Mouse (Mus musculus): ENCODE measurements around the gene Ptpn14. TPM values are rescaled to one million over a fixed set of nuclear protein-coding genes. Genes with fewer than 3 reads are reported as not detected.

The Ptpn14 gene
- polyA plus RNA-seq, 1 experiment, result 13.6 TPM

DNA sequence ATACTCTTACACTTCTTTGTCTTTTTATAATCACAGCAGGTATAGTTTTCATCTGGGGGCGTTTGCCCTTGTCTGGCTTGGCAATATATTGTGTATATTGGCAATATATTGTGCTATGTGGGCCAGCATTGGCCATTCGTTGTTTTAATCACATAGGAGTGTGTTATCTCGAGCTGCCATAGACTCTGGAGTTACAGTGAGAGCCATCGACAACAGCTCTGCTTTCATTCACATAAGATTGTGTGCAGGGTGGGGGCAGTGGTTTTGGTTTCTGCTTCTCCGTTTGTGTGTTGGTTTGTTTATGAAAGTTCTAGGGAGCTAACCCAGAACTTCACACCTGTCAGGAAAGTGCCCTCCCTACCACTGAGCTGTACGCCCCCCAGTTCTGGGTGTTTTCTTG is 138.6 kb downstream of the Ptpn14 start:
- Histone ChIP-seq H3K4me2 (ENCODE audit: low read depth) (no peak overlapping the region), H3K4me3 (no peak overlapping the region), H3K27me3 (ENCODE audit: control insufficient read depth, insufficient read depth, insufficient read length) (no peaks in the 10 kb centered on the region), H3K36me3 (ENCODE audit: control insufficient read depth, insufficient read depth) (no peaks in the 10 kb centered on the region), H3K79me2 (ENCODE audit: control insufficient read depth, insufficient read depth) (no peaks in the 10 kb centered on the region), H3ac (ENCODE audit: control insufficient read depth, insufficient read length) (no peak overlapping the region)
- TF ChIP-seq USF1 (IDR thresholded peaks at IDR 0.05; ENCODE audit: low read depth), result no peak
- no peak for TF ChIP-seq TCF12 (IDR thresholded peaks at IDR 0.05; ENCODE audit: insufficient read depth, poor library complexity, severe bottlenecking)
- no peak for TF ChIP-seq POLR2AphosphoS2 (IDR thresholded peaks at IDR 0.05; ENCODE audit: insufficient read length, low read depth)
- no peak for TF ChIP-seq MYOG (IDR thresholded peaks at IDR 0.05; ENCODE audit: control insufficient read depth in 1 of 3, insufficient read depth in 1 of 3, insufficient read length in 2 of 3, low read depth in 2 of 3)
- no peak for TF ChIP-seq CEBPB (IDR thresholded peaks at IDR 0.05; ENCODE audit: insufficient read depth, poor library complexity, severe bottlenecking)
- TF ChIP-seq MAX (IDR thresholded peaks at IDR 0.05; ENCODE audit: low read depth), result no peak
- no peak for TF ChIP-seq MYOD1 (IDR thresholded peaks at IDR 0.05; ENCODE audit: control insufficient read depth in 1 of 3, insufficient read length in 2 of 3, low read depth in 2 of 3)
- no peak for TF ChIP-seq REST (IDR thresholded peaks at IDR 0.05; ENCODE audit: insufficient read depth, insufficient read length)
- no peak for TF ChIP-seq TCF3 (IDR thresholded peaks at IDR 0.05; ENCODE audit: insufficient read length, low read depth)
- TF ChIP-seq SRF (IDR thresholded peaks at IDR 0.05; ENCODE audit: control insufficient read depth, insufficient read length, low read depth), result no peak
- TF ChIP-seq POLR2A (IDR thresholded peaks at IDR 0.05; ENCODE audit: insufficient read length, low read depth), result no peak
- no peak for TF ChIP-seq E2F4 (IDR thresholded peaks at IDR 0.05; ENCODE audit: insufficient read depth)

DNA sequence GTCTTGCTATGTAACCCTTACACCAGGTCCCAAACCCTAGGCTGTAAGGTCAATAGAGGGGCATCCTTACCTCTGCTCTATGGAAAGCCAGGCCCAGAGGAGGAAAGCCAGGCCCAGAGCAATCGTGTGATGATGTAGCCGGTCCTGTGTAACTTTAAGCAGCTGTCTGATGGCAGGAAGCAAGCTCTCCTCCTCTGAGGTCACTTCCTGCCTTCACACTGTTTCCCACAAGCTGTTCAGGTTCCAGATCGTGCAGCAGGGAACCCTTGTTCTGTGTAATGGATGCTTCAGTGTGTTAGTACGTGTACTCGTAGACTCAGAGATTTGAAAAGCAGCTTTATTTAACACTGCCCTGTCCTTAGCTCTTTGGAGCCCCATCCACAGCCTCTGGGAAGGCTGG is 139.0 kb downstream of the Ptpn14 start:
- no peaks in the 10 kb centered on the region for H3K27me3 ChIP-seq (ENCODE audit: control insufficient read depth, insufficient read depth, insufficient read length)
- TF ChIP-seq POLR2A (IDR thresholded peaks at IDR 0.05; ENCODE audit: insufficient read length, low read depth) (no peak), REST (IDR thresholded peaks at IDR 0.05; ENCODE audit: insufficient read depth, insufficient read length) (no peak), TCF3 (IDR thresholded peaks at IDR 0.05; ENCODE audit: insufficient read length, low read depth) (no peak), TCF12 (IDR thresholded peaks at IDR 0.05; ENCODE audit: insufficient read depth, poor library complexity, severe bottlenecking) (no peak), SRF (IDR thresholded peaks at IDR 0.05; ENCODE audit: control insufficient read depth, insufficient read length, low read depth) (no peak), MYOD1 (IDR thresholded peaks at IDR 0.05; ENCODE audit: control insufficient read depth in 1 of 3, insufficient read length in 2 of 3, low read depth in 2 of 3) (no peak), CEBPB (IDR thresholded peaks at IDR 0.05; ENCODE audit: insufficient read depth, poor library complexity, severe bottlenecking) (no peak), MAX (IDR thresholded peaks at IDR 0.05; ENCODE audit: low read depth) (no peak), E2F4 (IDR thresholded peaks at IDR 0.05; ENCODE audit: insufficient read depth) (no peak), USF1 (IDR thresholded peaks at IDR 0.05; ENCODE audit: low read depth) (no peak), MYOG (IDR thresholded peaks at IDR 0.05; ENCODE audit: control insufficient read depth in 1 of 3, insufficient read depth in 1 of 3, insufficient read length in 2 of 3, low read depth in 2 of 3) (no peak), POLR2AphosphoS2 (IDR thresholded peaks at IDR 0.05; ENCODE audit: insufficient read length, low read depth) (no peak)
- H3K79me2 ChIP-seq (ENCODE audit: control insufficient read depth, insufficient read depth), result no peaks in the 10 kb centered on the region
- no peak overlapping the region for H3ac ChIP-seq (ENCODE audit: control insufficient read depth, insufficient read length)
- no peaks in the 10 kb centered on the region for H3K36me3 ChIP-seq (ENCODE audit: control insufficient read depth, insufficient read depth)
- H3K4me2 ChIP-seq (ENCODE audit: low read depth), result no peak overlapping the region
- no peak overlapping the region for H3K4me3 ChIP-seq

DNA sequence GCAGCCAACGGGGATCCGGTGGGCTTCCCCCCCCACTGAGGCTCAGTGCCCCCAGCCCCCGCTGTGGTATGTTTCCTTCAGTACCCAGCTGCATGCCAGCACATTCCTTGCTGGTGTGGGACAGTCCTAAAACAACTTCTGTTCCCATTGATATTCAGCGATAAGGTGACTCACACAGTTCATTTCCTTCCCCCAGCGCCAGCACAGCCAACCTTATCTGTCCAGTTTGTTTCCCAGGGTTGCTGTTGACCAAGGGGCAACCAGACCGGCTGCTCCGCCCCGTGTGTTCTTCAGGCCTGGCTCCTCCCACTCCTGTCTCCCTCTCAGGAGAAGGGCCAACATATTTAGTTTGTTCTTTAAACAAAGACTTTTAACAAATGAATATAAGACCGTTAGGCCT is 139.4 kb downstream of the Ptpn14 start:
- H3K27me3 ChIP-seq (ENCODE audit: control insufficient read depth, insufficient read depth, insufficient read length), result no peaks in the 10 kb centered on the region
- no peak overlapping the region for H3ac ChIP-seq (ENCODE audit: control insufficient read depth, insufficient read length)
- H3K79me2 ChIP-seq (ENCODE audit: control insufficient read depth, insufficient read depth), result no peaks in the 10 kb centered on the region
- no peak overlapping the region for H3K4me2 ChIP-seq (ENCODE audit: low read depth)
- no peaks in the 10 kb centered on the region for H3K36me3 ChIP-seq (ENCODE audit: control insufficient read depth, insufficient read depth)
- H3K4me3 ChIP-seq, result no peak overlapping the region
- TF ChIP-seq POLR2A (IDR thresholded peaks at IDR 0.05; ENCODE audit: insufficient read length, low read depth) (no peak), USF1 (IDR thresholded peaks at IDR 0.05; ENCODE audit: low read depth) (no peak), TCF12 (IDR thresholded peaks at IDR 0.05; ENCODE audit: insufficient read depth, poor library complexity, severe bottlenecking) (no peak), E2F4 (IDR thresholded peaks at IDR 0.05; ENCODE audit: insufficient read depth) (no peak), MYOG (IDR thresholded peaks at IDR 0.05; ENCODE audit: control insufficient read depth in 1 of 3, insufficient read depth in 1 of 3, insufficient read length in 2 of 3, low read depth in 2 of 3) (no peak), MAX (IDR thresholded peaks at IDR 0.05; ENCODE audit: low read depth) (no peak), TCF3 (IDR thresholded peaks at IDR 0.05; ENCODE audit: insufficient read length, low read depth) (no peak), REST (IDR thresholded peaks at IDR 0.05; ENCODE audit: insufficient read depth, insufficient read length) (no peak), MYOD1 (IDR thresholded peaks at IDR 0.05; ENCODE audit: control insufficient read depth in 1 of 3, insufficient read length in 2 of 3, low read depth in 2 of 3) (no peak)

- Histone ChIP-seq H3K36me3 (ENCODE audit: control insufficient read depth, insufficient read depth) (no peaks in the 10 kb centered on the region), H3ac (ENCODE audit: control insufficient read depth, insufficient read length) (no peak overlapping the region), H3K27me3 (ENCODE audit: control insufficient read depth, insufficient read depth, insufficient read length) (no peaks in the 10 kb centered on the region), H3K79me2 (ENCODE audit: control insufficient read depth, insufficient read depth) (no peaks in the 10 kb centered on the region), H3K4me2 (ENCODE audit: low read depth) (no peak overlapping the region), H3K4me3 (no peak overlapping the region)
- TF ChIP-seq USF1 (IDR thresholded peaks at IDR 0.05; ENCODE audit: low read depth) (no peak), CEBPB (IDR thresholded peaks at IDR 0.05; ENCODE audit: insufficient read depth, poor library complexity, severe bottlenecking) (no peak), REST (IDR thresholded peaks at IDR 0.05; ENCODE audit: insufficient read depth, insufficient read length) (no peak), TCF3 (IDR thresholded peaks at IDR 0.05; ENCODE audit: insufficient read length, low read depth) (no peak), POLR2A (IDR thresholded peaks at IDR 0.05; ENCODE audit: insufficient read length, low read depth) (no peak), E2F4 (IDR thresholded peaks at IDR 0.05; ENCODE audit: insufficient read depth) (no peak), SRF (IDR thresholded peaks at IDR 0.05; ENCODE audit: control insufficient read depth, insufficient read length, low read depth) (no peak), MYOD1 (IDR thresholded peaks at IDR 0.05; ENCODE audit: control insufficient read depth in 1 of 3, insufficient read length in 2 of 3, low read depth in 2 of 3) (no peak), MYOG (IDR thresholded peaks at IDR 0.05; ENCODE audit: control insufficient read depth in 1 of 3, insufficient read depth in 1 of 3, insufficient read length in 2 of 3, low read depth in 2 of 3) (no peak)
Observed at GRCm38 (mm10) chr1:189868036-189868435, 140.0 kb downstream of the Ptpn14 start.

Measured in myocyte (in vitro differentiated cells).